Mouse (Mus musculus) kidney, postnatal 10 days (tissue): ENCODE measurements around the gene Plpp2.
A peak's percentile ranks its signal among the peaks of the same experiment; 100 is the strongest.

Source experiments
- DNase-seq: peaks from one replicate; pipeline ENCODE4 v3.0.0; 2021; ENCODE audit warnings: mixed read lengths

The Plpp2 gene

DNA sequence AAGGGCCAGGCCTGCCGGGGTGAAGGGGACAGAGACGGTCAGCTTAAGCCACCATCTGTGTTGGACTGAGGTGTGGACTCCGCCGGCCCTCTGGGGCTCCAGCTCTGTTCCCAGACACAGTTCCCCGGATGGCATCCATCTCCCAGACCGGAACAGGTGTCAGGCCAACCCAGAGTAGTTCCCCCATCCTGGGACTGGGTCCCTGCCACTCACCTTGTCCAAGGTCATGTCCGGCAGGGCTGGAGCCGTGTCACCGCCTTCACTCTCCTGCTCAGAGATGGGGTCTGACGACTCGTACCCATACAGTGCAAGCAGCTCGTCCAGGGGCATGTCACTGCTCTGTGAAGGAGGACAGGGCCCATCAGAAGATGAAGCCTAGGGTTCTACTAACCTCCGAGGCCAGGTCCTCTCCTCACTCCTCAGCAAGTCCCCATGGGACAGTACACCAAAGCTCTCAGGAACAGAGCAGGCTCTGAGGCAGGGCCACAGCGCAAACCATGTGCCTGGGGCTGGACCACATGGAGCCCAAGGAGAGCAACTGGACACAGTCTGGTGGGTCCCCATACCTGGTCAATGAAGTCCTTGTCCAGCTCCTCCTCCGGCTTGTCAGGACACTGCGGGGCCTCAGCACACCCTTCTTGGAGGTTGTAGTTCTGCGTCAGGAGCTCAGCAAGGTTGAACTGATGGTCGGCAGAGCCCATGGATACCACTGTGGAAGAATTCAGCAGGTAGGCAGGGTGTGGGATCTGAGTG, 15.6 kb upstream of the Plpp2 start:
- peak; percentile 4 for DNase-seq

DNA sequence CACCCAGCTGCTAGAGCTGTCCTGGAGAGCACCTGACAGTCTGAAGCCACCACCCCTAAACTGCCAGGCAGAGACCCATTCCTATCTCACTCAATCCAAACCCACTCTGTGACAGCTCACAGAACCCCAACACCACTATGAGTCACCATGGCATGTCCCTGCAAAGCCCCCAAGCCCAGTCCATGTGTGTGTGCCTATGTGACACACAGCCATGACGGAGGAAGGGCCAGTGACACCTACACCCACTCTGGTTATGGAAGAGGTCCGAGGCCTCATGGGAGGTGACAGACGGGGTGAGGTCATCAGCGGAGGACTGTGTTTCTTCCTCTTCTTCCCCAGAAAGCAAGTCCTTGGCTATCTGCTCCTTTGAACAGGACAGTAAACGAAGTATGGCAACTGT, 14.9 kb upstream of the Plpp2 start:
- DNase-seq: peak; percentile 5

DNA sequence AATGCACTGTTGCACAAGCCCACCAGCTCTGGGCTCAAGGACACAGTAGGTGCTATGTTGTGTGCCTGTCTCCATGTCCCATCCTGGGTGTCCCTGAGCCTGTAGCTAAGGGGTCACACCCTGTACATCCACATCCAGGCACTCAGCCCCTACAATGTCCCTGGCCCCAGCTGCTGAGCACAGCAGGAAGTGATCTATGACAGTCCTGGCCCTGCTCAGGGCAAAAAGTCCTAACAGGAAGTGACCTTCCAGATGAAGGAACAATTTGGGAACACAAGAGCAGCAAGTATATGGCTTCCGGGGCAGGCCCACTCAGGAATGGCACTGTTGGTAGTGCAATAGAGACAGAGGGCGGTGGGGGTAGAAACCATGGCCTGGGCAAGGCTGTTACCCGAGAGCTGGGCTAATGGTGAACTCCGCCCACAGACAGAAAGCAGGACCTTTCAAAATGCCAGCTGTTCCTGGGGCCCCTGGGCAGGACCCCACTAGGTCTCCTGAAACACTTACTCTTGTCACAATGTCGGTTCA, 13.6 kb upstream of the Plpp2 start:
- DNase-seq: peak; percentile 13

DNA sequence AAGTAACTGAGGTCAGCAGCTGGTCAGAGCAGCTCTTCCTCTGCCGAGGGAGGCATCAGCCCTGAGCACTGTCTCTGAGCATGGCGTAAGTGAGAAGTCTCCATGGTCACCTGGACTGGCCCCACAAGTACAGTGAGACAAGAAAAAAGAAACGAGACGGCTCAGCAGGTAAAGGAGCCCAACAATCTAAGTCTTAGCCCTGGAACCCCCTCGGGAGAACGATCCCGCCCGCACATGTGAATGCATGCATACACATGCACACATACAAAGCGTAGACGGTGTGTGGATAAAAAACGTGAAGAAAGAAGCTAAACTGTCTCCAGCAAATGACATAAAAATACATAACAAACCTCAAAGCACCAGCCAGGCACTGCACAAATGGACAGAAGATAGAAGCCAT, 12.9 kb upstream of the Plpp2 start:
- DNase-seq: peak; percentile 4

DNA sequence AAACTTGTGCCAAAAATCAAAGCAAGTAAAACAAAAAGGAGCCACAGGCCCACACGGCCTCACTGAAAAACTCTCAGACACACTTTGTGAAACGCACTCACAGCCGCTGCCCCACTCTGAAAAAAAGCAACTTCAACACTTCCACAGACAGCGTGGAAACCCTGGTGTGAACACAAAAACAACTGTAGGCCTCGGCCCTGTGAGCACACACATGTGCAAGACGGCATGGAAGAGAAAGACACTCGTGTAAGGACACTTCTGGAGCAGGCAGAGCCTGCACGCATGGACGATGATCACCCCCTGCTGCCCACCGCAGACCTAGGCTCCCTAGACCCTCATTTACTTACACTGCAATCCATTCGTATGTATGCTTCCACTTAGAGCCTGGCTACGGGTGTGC, 12.3 kb upstream of the Plpp2 start:
- peak; percentile 2 for DNase-seq

DNA sequence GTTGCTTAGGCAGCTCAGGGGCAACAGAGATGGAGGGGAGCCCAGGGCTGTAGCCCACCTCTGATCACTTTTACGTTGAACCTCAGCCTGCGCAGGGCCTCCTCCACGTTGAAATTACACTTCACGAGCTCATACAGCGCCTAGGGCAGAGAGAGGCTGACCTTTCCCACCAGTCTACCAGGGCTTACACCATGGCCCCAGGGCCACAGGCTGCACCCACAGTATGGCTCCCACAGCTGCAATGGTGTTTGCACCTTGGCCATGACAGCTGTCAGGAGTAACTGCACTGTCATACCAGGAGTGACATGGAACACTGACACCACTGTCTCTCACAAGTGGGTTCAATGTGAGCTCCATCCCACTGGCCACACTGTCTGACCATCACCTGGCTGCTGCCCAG, 11.0 kb upstream of the Plpp2 start:
- peak; percentile 3 for DNase-seq

DNA sequence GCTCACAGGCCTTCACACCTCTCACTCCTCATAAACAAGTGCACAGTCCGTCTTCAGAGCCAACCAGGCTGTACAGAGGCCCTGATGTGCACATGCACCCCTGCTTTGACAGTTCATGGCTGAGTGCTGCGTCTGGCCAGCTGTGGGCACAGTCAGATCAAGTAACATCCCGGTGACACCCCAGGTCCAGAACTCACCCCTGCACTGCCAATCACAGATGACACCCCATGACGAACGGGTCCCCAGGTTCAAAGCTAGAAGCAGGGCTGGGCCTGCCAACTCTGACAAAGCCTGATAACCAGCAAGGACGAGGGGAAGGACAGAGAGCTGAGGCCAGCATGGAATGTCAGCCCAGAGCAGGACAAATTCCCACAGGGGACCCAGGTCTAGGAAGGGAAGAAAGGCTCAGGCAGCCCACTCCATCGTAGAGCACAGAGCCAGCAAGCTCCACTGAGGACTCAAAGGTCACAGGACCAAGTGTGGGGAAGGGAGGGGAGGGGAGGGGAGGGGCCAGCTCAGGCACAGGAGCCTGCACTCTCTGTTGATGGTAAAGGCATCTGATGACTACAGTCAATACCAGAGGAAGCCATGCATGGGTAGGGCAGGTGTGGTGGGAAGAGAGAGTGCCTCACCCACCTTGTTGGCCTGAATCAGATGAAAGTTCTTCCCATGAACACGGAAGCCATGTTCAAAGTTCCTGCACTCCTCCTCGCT, 10.4 kb upstream of the Plpp2 start:
- peak; percentile 3 for DNase-seq

DNA sequence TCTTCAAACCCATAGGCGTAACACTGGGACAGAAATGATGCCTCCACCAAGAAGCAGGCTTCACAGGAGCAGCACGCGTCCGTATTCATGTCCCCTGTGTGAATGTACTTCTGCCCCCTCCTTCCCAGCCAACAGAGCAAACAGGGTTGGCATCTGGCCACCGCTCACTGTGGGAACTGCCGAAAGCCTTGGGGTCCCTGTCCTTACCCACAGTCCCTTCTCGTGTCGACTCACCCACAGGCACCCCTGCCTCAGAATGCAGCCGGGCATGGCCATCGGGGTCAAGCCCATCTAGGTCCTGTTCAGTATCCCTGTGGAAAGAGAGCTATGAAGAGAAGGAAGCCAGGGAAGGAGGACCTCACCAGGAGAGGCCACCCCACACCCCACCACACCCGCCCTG, 8.6 kb upstream of the Plpp2 start:
- DNase-seq: peak; percentile 33

DNA sequence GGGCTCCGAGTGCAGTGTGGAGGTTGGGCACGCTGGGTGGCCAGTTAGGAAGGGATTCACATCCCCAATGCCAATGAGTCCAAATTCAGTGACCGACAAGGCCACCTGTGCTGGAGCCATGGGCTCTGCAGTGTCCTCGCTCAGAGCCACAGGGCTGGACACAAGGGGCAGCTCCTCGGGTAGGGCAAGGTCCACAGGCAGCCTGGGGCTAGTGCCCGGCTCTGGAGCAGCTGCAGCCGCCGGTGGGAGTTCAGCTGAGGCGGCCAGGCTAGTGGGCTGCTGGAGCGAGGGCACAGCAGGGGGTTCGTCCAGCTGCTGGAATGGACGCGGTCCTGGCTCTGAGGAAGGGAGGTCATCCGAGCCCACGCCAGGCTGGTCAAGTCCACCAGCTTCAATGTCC, 7.9 kb upstream of the Plpp2 start:
- peak; percentile 55 for DNase-seq

DNA sequence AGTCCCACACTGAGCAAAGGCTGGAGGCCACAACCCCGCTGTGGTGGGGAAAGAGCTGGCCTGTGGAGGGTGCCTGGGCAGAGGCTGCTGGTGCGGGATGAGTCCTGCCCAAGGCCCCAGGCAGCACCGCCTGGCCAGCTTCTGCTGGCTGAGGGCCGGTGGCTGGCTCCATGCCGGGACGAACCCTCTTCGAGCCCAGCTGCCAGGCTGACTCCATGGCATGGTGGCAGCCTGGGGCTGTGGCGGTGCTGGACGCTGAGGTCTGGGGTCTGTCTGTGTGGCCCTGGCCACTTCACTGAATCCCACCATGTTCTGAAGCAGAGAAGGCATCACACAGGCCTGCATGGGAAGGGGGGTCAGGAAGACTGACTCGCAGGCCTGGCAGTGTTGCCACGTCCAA, 7.2 kb upstream of the Plpp2 start:
- peak; percentile 7 for DNase-seq

DNA sequence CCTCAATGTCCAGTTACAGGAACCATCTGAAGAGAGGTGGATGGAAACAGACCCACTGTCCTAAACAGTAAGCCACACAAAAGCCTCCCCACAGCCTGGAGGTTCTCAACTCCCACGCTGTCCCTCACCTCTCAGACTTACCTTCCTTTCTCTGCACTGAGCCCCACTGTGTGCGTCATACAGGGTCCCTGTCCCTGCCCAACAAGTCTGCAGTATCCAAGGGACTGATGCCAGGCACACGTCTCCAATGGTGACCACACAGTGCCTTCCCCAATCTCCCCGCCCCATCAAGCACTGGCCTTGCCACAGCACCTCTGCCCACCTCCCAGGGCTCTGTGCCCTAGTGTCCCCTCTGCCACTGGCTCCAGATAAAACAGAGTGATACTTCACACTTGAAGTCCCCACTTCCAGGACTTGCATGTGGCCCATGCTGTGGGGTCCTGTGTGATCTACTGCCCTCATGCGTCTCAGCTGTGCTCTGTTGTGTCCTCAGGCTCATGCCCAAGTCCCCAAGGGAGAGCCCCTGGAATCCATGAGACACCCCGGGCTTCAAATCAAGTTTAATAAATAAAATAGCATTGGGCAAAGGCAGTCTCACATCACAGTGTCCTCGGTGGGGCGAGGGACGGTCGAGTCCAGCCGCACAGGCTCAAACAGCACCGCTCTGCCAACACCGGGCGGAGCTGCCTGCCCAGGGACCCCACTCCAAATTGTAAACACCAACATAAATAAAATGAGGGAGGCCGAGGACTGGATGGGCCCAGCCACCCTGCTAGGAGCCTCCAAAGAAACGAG, 6.3 kb upstream of the Plpp2 start:
- DNase-seq: peak; percentile 4

DNA sequence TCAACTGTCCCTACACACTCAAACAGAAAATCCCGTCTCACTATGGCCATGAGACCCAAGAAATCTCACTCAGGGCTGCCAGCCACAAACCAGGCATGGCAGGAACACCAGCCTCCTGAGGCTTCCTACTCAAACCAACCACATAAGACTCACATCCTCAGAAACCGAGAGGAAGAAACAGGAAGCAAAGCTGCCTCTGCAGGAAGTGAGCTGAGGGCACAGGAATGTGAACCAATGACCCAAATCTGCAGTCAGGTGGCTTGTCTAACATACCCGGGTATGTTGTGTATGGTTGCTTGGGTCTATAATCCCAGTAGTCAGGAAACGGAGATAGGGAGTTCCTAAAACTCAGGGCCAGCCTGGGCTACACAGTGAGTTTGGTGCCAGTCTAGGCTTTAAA, 5.3 kb upstream of the Plpp2 start:
- peak; percentile 13 for DNase-seq

DNA sequence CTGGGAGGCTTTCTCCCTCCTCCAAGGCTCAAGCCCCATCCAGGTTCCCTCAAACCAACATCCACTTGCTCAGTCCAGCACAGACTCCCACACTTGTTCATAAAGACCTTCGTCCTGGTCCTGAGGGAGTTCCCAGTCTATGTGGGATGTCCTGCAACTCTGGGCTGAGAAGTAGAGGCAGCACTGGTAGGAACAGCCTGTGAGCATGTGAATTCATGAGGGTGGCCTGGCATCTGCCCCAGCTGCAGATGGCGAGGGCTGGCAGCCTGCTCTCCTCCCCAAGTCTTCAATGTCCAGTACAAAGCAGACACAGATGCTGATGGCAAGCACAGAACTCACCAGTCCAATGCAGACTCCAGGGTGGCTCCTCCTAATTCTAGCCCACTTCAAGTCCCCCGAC, 4.7 kb upstream of the Plpp2 start:
- DNase-seq: peak; percentile 6

DNA sequence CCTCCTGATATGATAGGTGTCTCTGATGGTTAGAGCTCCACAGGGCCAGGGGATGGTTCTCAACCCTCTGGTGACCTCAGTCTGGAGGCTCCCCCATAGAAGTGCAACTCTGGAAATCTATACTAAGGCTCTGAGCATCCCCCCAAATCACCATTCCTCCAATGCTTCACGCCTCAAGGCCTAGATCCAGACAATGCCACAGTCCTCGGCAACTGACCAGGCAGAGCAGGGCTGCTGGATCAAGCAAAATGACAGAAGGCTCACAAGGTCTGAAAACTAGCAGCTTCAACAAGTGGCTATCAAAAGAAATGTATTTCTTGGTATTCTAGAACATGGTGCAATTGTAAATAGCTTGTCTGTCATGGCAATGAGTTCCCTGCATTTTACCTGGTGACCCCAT, 4.2 kb upstream of the Plpp2 start:
- peak; percentile 2 for DNase-seq

DNA sequence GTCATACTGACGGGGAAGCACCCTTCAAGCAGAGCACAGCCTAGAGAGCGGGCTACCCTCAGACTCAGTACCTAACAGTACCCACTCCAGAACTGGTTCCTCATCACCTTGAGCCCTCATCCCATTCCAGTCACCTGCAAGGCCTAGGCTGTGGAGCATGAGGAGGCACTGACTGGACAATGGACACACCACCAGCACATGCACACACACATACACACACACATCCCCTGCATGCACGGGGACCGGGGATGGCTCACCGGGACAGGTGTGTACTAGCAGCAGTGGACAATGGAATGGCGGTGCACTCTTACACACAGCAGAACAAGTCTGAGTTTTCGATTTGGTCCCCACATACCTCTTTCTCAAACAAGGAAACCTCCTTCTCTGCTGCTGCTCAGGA, 3.7 kb upstream of the Plpp2 start:
- peak; percentile 3 for DNase-seq

DNA sequence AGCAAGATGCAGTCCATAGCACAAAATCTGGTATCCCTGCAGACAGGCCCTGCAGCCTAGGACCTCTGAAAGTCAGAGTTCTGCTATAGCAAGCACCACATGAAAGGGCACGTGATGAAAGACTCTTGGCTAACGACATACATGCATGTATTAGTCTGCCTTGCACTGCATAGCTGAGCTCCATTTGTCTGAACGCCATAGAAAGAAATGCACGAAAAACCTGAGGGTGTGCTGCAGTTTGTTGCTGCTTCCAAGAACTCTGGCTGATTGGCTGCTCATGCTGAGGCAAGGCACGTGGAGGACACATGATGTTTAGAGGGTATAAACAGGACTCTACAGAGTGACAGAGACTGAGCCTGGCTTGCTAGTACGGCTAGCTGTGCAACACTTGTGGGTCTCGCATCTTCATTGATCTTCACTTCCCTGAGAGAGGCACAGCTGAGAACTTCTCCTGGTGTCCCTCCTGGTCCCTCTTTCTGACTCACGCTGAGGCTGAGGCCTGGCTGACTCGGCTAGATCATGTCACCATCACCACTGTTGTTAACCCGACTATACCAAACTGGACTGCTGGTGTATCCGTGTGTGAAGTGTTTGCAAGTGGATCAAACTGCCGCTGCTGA, 3.0 kb upstream of the Plpp2 start:
- peak; percentile 3 for DNase-seq

DNA sequence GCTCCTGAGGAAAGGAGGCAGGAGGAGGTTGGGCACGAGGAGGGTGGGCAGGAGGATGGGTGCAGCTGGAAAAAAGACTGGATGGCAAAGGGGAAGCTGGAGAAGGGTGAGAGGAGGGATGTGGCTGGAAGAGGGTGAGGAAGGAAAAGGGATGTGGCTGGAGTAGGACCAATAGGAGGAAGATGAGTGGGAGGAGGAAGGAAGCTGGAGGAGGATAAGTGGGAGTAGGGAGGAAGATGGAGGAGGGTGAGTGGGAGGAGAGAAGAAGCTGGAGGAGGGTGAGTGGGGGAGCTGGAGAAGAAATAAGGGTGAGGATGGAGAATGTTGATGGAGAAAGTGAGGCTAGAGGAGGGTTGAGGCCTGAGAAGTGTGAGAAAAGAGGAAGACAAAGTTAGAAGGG, 1.8 kb upstream of the Plpp2 start:
- no peak for DNase-seq

DNA sequence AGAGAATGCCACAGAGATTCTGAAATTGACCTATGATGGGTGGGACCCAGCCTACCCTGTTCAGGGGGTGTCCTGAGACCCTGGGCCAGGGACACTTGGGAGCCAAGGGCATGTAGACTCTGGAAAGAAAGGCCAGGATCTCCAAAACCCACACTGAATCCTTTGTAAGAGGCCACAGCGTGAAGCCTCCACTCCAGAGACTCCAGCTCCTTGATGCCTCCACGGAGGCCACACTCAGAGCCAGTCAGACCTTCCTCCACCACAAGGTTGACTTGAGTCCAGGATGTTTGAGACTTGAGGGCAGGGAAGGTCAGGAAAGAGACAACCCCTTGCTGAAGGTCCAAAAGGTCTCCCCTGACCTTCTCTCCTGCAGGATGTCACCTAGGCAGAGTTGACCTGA, 830 bp upstream of the Plpp2 start:
- no peak for DNase-seq

DNA sequence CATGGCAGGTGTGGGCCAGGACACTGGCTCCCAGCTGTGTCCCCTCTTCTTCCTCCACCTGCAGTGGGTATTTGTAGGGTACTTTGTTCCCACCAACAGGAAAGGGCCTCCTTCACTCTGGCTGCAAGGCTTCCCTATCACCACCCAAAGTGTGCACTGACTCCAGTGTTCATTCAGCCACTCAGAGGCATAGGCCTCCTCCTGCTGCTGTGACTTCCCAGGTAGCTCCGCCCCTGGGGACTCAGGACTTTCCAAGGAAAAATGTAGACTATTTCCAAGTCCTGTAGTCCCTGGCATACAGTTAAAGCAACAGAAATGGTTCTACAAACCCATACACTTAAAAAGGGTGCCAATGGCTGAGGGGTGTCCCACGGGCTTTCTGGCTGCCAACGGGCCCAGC, 918 bp downstream of the Plpp2 start:
- no peak for DNase-seq

DNA sequence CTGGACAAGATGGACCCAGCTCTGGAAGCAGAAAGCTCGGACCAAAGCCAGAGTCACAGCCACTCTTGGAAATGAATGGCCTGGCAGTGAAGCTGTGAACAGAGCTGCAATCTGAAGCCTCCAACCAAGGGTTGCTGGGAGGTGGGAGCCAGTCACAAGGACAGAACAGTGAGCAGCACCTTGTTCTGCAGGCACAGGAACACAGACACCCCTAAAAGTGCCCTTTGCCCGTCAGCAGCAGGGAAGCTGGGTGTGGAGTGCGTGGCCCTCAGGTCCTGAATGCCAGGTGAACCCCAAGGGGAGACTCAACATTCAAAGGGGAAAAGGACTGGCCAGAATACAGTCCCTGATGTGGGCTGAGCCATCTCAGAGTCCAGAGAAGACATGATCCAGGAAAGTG, 2.0 kb downstream of the Plpp2 start:
- DNase-seq: no peak

DNA sequence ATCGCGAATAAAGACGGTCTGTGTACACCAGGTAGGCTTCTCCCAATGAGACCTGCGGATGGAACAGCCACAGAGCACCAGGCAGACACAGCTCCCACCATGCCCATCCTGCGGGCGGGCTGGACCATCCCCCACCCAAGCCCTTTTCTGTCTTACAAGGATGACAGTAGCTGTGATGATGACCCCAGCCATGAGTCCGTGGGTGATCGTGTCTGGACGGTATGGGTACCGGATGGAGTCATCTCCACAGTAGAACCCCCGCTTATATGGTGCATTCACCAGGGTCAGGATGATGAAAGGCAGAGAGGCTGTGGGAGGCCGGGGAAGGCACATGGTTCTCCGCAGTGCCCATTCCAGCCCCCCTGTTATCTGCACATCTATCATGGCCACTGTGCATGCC, 2.9 kb downstream of the Plpp2 start:
- no peak for DNase-seq

DNA sequence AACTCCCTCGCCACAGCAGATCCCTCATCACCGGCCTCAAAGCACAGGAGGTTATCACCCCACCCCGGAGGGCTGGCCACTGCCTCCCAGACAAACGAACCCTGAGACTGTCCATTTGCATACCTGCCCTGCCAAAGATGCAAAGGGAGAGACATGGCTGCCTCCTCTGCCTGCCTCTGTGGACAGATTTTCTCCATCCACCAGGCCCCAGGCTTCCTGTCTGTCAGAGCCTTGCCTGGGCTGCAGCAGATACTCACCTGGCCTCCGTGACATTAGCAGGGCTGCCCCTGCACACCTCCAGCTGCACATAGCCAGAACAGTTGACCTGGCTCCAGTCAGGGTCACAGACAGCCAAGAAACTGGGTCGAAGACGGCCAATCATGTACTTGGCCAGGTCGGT, 3.4 kb downstream of the Plpp2 start:
- no peak for DNase-seq

DNA sequence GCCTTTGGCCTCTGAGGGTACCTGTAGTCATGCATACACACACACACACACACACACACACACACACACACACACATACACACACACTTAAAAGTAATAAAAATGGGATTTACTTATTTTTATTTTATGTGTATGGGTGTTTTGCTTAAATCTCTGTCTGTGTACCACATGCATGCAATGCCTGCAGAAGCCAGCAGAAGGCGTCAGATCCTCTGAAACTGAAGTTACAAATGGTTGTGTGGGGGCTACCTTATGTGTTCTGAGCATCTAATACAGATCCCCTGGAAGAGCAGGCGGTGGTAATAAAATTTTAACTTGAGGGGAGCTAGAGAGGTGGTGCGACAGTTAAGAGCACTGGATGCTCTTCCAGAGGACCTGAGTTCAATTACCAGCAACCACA, 5.5 kb downstream of the Plpp2 start:
- DNase-seq: no peak
